8 mouse cellular contexts compared by ENCODE assay signal in the genomic region with DNA sequence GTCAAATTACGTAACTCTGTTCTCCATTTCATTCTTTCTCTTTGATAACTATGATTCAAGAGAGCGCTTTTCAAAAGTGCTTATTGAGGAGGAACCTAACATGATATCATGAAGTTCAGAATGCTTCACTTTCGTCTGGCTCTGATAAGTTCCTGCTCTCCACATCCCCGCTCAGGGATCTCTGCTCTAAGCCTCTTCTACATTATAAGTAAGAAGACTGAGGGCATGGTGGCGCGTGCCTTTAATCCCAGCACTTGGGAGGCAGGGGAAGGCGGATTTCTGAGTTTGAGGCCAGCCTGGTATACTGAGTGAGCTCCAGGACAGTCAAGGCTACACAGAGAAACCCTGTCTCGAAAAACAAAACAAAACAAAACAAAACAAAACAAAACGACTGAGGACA. TPM values are rescaled to one million over a fixed set of nuclear protein-coding genes. Genes with fewer than 3 reads are reported as not detected.
A peak's percentile ranks its signal among the peaks of the same experiment; 100 is the strongest.
DNase-seq lines count a peak whose midpoint lies in the region; ATAC-seq and TF ChIP-seq lines count a peak whose summit lies in the region.

No protein-coding gene starts in this region.

- H3K27ac ChIP-seq in brown adipose tissue, adult 24 weeks (replicated peaks; ENCODE audit: low read depth, low read length) = peak overlapping the region; percentile 44; the same call in 1 of the 2 replicates
- H3K27ac ChIP-seq in heart, embryonic 11.5 days (ENCODE audit: low read depth, low read length) = no peak overlapping the region
- H3K27ac ChIP-seq in limb, embryonic 10.5 days = peak overlapping the region; percentile 86
- no peak overlapping the region for H3K27ac ChIP-seq in midbrain, postnatal 0 days (ENCODE audit: low read depth, low read length)

- H3K27me3 ChIP-seq in heart, embryonic 11.5 days (ENCODE audit: control insufficient read depth, insufficient read depth, low read length) = no peaks in the 10 kb centered on the region
- peaks cover 3% of the 10 kb centered on the region; the same call in 1 of the 2 replicates for H3K27me3 ChIP-seq in limb, embryonic 10.5 days (ENCODE audit: low read depth, poor library complexity, severe bottlenecking)
- H3K27me3 ChIP-seq in midbrain, postnatal 0 days (ENCODE audit: insufficient read depth, low read length) = no peaks in the 10 kb centered on the region

- peaks cover 2% of the 10 kb centered on the region for H3K4me1 ChIP-seq in lung, adult 2 months (ENCODE audit: control insufficient read depth, insufficient read depth, low read length)
- H3K4me1 ChIP-seq in brown adipose tissue, adult 24 weeks (ENCODE audit: control insufficient read depth, insufficient read depth, insufficient read length, low read length) = peaks cover 7% of the 10 kb centered on the region
- H3K4me1 ChIP-seq in heart, embryonic 11.5 days (ENCODE audit: control insufficient read depth, insufficient read depth, low read length) = peaks cover 3% of the 10 kb centered on the region; the same call in 1 of the 2 replicates
- peaks cover 18% of the 10 kb centered on the region for H3K4me1 ChIP-seq in limb, embryonic 10.5 days
- no peaks in the 10 kb centered on the region; the same call in 1 of the 2 replicates for H3K4me1 ChIP-seq in midbrain, postnatal 0 days (ENCODE audit: insufficient read depth, low read length)

- no peak for ATAC-seq in heart, embryonic 11.5 days (replicated peaks; ENCODE audit: insufficient number of reproducible peaks, low FRiP score, low TSS enrichment)
- no peak for ATAC-seq in midbrain, postnatal 0 days (ENCODE audit: low FRiP score)

- peak overlapping the region; percentile 86 for H3K4me2 ChIP-seq in heart, embryonic 11.5 days
- H3K4me2 ChIP-seq in midbrain, postnatal 0 days (ENCODE audit: low read depth, low read length, poor library complexity, severe bottlenecking) = peak overlapping the region; percentile 73

- DNase-seq in lung, adult 2 months = no peak
- no peak for DNase-seq in lung, postnatal 25 days (ENCODE audit: low spot score)
- no peak for DNase-seq in limb, embryonic 10.5 days (ENCODE audit: low spot score)
- no peak for DNase-seq in midbrain, postnatal 0 days (ENCODE audit: low spot score)
- DNase-seq in gastrocnemius, postnatal 4 days (ENCODE audit: low spot score in 2 of 2) = no peak
- DNase-seq in layer of hippocampus, postnatal 36 days = no peak

- peak overlapping the region; percentile 93 for H3K9ac ChIP-seq in heart, embryonic 11.5 days (ENCODE audit: low read depth, low read length)
- peak overlapping the region; percentile 75; the same call in 1 of the 2 replicates for H3K9ac ChIP-seq in midbrain, postnatal 0 days (replicated peaks; ENCODE audit: low read length, poor library complexity, severe bottlenecking)

- no peak for TF ChIP-seq POLR2A in lung, adult 2 months (IDR thresholded peaks at IDR 0.05; ENCODE audit: borderline replicate concordance, extremely low read depth, low read depth, low read length)

- H3K9me3 ChIP-seq in heart, embryonic 11.5 days (replicated peaks; ENCODE audit: control insufficient read depth, low read length) = no peaks in the 10 kb centered on the region
- H3K9me3 ChIP-seq in limb, embryonic 10.5 days (replicated peaks) = no peaks in the 10 kb centered on the region
- no peaks in the 10 kb centered on the region for H3K9me3 ChIP-seq in midbrain, postnatal 0 days (ENCODE audit: low read length)

- H3K4me3 ChIP-seq in lung, adult 2 months (replicated peaks; ENCODE audit: extremely low read depth, low read depth, low read length) = peak overlapping the region; percentile 96
- peak overlapping the region; percentile 86 for H3K4me3 ChIP-seq in brown adipose tissue, adult 24 weeks (ENCODE audit: insufficient read depth, low read depth, low read length)
- H3K4me3 ChIP-seq in heart, embryonic 11.5 days (ENCODE audit: low read depth, low read length) = peak overlapping the region; percentile 87
- peak overlapping the region; percentile 79 for H3K4me3 ChIP-seq in limb, embryonic 10.5 days
- H3K4me3 ChIP-seq in midbrain, postnatal 0 days (ENCODE audit: low read depth, low read length) = peak overlapping the region; percentile 59

- WGBS in lung, adult 2 months = 17% methylated on average over 9 of the region's 9 CpGs
- 23% methylated on average over 9 of the region's 9 CpGs for WGBS in heart, embryonic 11.5 days (ENCODE audit: insufficient replicate concordance)
- 25% methylated on average over 9 of the region's 9 CpGs for whole genome bisulfite sequencing in limb, embryonic 10.5 days
- WGBS in midbrain, postnatal 0 days = 18% methylated on average over 9 of the region's 9 CpGs

- no peaks in the 10 kb centered on the region for H3K36me3 ChIP-seq in heart, embryonic 11.5 days (ENCODE audit: control insufficient read depth, insufficient read depth, low read length)
- peaks cover 11% of the 10 kb centered on the region for H3K36me3 ChIP-seq in limb, embryonic 10.5 days
- H3K36me3 ChIP-seq in midbrain, postnatal 0 days (ENCODE audit: insufficient read depth, low read length) = no peaks in the 10 kb centered on the region

- TF ChIP-seq CTCF in lung, adult 2 months (IDR thresholded peaks at IDR 0.05; ENCODE audit: insufficient read depth, low read length) = no peak
- no peak for TF ChIP-seq CTCF in midbrain, postnatal 0 days (IDR thresholded peaks at IDR 0.05)

RNA-seq across cellular contexts. Expression of a gene that starts 0.3 kb away (rescaled TPM):
- polyA plus RNA-seq in lung, adult 2 months (2012; rRNA removed) = 15.6 and 17.4 TPM in 2 replicates
- 52.3 and 61.2 TPM in 2 replicates for polyA plus RNA-seq in brown adipose tissue, adult 24 weeks (2012; ENCODE audit: insufficient read depth, insufficient read length, missing spikeins)
- 40.4 and 40.8 TPM in 2 replicates for polyA plus RNA-seq in heart, embryonic 11.5 days (2014; fragmentation: Nextera tagmentation; extraction: Ambion mirVana)
- 49.4 and 53.4 TPM in 2 replicates for polyA plus RNA-seq in limb, embryonic 10.5 days (2016; fragmentation: Nextera tagmentation; extraction: Ambion mirVana)
- 14.0 and 20.8 TPM in 2 replicates for total RNA-seq in midbrain, postnatal 0 days (2014; rRNA removed)
- polyA plus RNA-seq in midbrain, postnatal 0 days (2015; fragmentation: Nextera tagmentation; extraction: Ambion mirVana) = 24.4 and 26.1 TPM in 2 replicates
- total RNA-seq in gastrocnemius, postnatal 4 days (2021) = 10 to 100 TPM; 21.9 to 24.9 TPM
- 10 to 100 TPM; 37.1 to 39.9 TPM for total RNA-seq in layer of hippocampus, postnatal 36 days (2021)

Comparison
In these comparisons a context has a peak if more than half of its experiments do, and no peak if none do; other contexts are left out.
1. H3K27ac ChIP-seq: peak in brown adipose tissue, adult 24 weeks (single experiment) and limb, embryonic 10.5 days (single experiment); none in heart, embryonic 11.5 days (single experiment) and midbrain, postnatal 0 days (single experiment).
2. Peak in every context shown above with its lines, with median percentiles within 50 percentile points of each other: H3K4me3 ChIP-seq.